Mouse (Mus musculus) lung, postnatal 14 days (tissue): Measurements from ENCODE around the gene Hpcal4.
"Not testable (repeated sequence)": the region's sequence is repeated elsewhere in the genome, so short reads cannot be mapped to it uniquely, and the experiment has no call there.

Source experiments
- DNase-seq: peaks from one replicate; pipeline ENCODE4 v3.0.0; 2021

Hpcal4 gene

GRCm38 (mm10) chr4:123182328-123183238 is at the start of gene Hpcal4:
Gene Hpcal4, plus strand, starts transcription at chr4:123183227.
- peak; percentile 11 for DNase-seq

GRCm38 (mm10) chr4:123137551-123137950 is 45.5 kb upstream of the Hpcal4 start:
- DNase-seq = no peak

GRCm38 (mm10) chr4:123139513-123140154 is 43.4 kb upstream of the Hpcal4 start, which contains the start of gene Ppie:
Gene Ppie, minus strand, starts transcription at chr4:123139951.
- peak; percentile 77 for DNase-seq

GRCm38 (mm10) chr4:123147446-123148150 is 35.4 kb upstream of the Hpcal4 start:
- DNase-seq = no peak

- DNase-seq = no peak
Measured at GRCm38 (mm10) chr4:123152003-123152402, 31.0 kb upstream of the Hpcal4 start.

GRCm38 (mm10) chr4:123152976-123153375 is 30.1 kb upstream of the Hpcal4 start:
- no peak for DNase-seq

- peak; percentile 34 for DNase-seq
Measured at GRCm38 (mm10) chr4:123155004-123155403, 28.0 kb upstream of the Hpcal4 start.

- DNase-seq = no peak
Measured at GRCm38 (mm10) chr4:123155427-123155826, 27.6 kb upstream of the Hpcal4 start.

GRCm38 (mm10) chr4:123155840-123156239 is 27.2 kb upstream of the Hpcal4 start:
- DNase-seq = no peak

GRCm38 (mm10) chr4:123160571-123160970 is 22.5 kb upstream of the Hpcal4 start:
- no peak for DNase-seq

GRCm38 (mm10) chr4:123161251-123161650 is 21.8 kb upstream of the Hpcal4 start:
- DNase-seq = not testable (repeated sequence)

- DNase-seq = no peak
Measured at GRCm38 (mm10) chr4:123162305-123162917, 20.6 kb upstream of the Hpcal4 start.

GRCm38 (mm10) chr4:123164157-123164556 is 18.9 kb upstream of the Hpcal4 start:
- DNase-seq = no peak

GRCm38 (mm10) chr4:123171811-123172210 is 11.2 kb upstream of the Hpcal4 start:
- no peak for DNase-seq

GRCm38 (mm10) chr4:123183239-123184056 is 421 bp downstream of the Hpcal4 start:
- peak; percentile 58 for DNase-seq

- DNase-seq = no peak
Measured at GRCm38 (mm10) chr4:123184816-123185215, 1.8 kb downstream of the Hpcal4 start.

- no peak for DNase-seq
Measured at GRCm38 (mm10) chr4:123192336-123192735, 9.3 kb downstream of the Hpcal4 start.

- no peak for DNase-seq
Measured at GRCm38 (mm10) chr4:123193791-123194190, 10.8 kb downstream of the Hpcal4 start.

GRCm38 (mm10) chr4:123196695-123197094 is 13.7 kb downstream of the Hpcal4 start:
- DNase-seq = no peak

- DNase-seq = peak; percentile 76
Measured at GRCm38 (mm10) chr4:123200771-123201185, 17.8 kb downstream of the Hpcal4 start.

GRCm38 (mm10) chr4:123201186-123202093 is 18.4 kb downstream of the Hpcal4 start, which contains the start of gene Nt5c1a:
Gene Nt5c1a, plus strand, starts transcription at chr4:123201504.
- peak; percentile 10 for DNase-seq
